Mouse (Mus musculus) neural tube, embryonic 12.5 days (tissue): ENCODE measurements around the gene Zkscan16. TPM values are rescaled to one million over a fixed set of nuclear protein-coding genes. Genes with fewer than 3 reads are reported as not detected.

Experiments used
- ATAC-seq: fragments of 200-750 bp; cut with Nextera tagmentation; 2 replicates; pipeline ENCODE4 v1.8.0; 2017; ENCODE audit warnings: low read depth, mild to moderate bottlenecking, moderate TSS enrichment, moderate library complexity; ENCODE audit not compliant: low FRiP score
- H3K27ac ChIP-seq: fragments of 300-500 bp; sonication (generic); 2 replicates; pipeline ENCODE4 v1.5.1; 2016
- H3K27me3 ChIP-seq: fragments of 300-500 bp; sonication (generic); replicated peaks from 2 replicates; pipeline ENCODE4 v1.6.1; 2016; ENCODE audit warnings: mild to moderate bottlenecking
- H3K36me3 ChIP-seq: fragments of 300-500 bp; sonication (generic); 2 replicates; pipeline ENCODE4 v1.6.1; 2016; ENCODE audit warnings: mild to moderate bottlenecking
- H3K4me1 ChIP-seq: fragments of 300-500 bp; sonication (generic); 2 replicates; pipeline ENCODE4 v1.6.1; 2016
- H3K4me2 ChIP-seq: fragments of 300-500 bp; sonication (generic); replicated peaks from 2 replicates; pipeline ENCODE4 v1.6.1; 2016; ENCODE audit warnings: mild to moderate bottlenecking
- H3K4me3 ChIP-seq: fragments of 300-500 bp; sonication (generic); 2 replicates; pipeline ENCODE4 v1.5.1; 2016
- H3K9ac ChIP-seq: fragments of 300-500 bp; sonication (generic); 2 replicates; pipeline ENCODE4 v1.6.1; 2016; ENCODE audit warnings: mild to moderate bottlenecking
- H3K9me3 ChIP-seq: fragments of 300-500 bp; sonication (generic); 2 replicates; pipeline ENCODE4 v1.6.1; 2016; ENCODE audit warnings: mild to moderate bottlenecking
- WGBS: fragments of 180-500 bp; shearing (Covaris S2); methylation state at CpG from one replicate; pipeline ENCODE4 v1.1.7; 2016; 5-methylcytosine and 5-hydroxymethylcytosine counted together
- polyA plus RNA-seq: library from polyadenylated mRNA; unstranded; fragments of >200 nt; fragmentation: Nextera tagmentation; extraction: Ambion mirVana; gene quantifications from 2 replicates; pipeline ENCODE4 v1.2.1, GENCODE M21; 2016

Zkscan16 gene
- polyA plus RNA-seq, 1 experiment from 2014 or later, result 1.2 TPM

DNA sequence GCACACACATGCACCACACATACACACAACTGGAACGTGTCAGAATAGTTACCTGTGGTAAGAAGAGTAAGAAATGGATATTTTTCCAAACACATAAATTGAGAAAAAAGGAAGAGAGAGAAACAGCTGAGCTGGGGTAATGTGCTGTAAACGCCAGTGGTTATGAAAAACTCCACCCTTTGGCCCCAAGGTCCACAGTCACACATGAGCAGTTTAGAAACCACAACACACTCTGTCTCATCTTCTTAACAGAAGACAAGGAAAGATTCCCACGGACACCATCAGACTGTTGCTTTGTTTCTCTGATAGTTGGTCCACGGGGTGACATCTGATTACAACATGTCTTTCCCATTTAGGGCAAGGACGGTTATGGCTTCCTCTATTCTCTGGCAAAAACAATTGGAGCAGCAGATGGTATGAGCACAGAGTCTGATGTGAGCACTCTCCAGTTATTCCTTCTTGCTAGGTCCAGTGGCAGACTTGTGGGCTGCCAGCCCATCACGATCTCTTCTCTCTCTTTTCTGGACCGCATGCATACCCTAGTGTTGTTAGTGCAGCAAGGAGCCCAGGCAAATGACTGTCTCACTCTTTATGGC lies 46.0 kb downstream of the Zkscan16 start:
- H3K4me1 ChIP-seq, result no peaks in the 10 kb centered on the region
- H3K36me3 ChIP-seq, result no peaks in the 10 kb centered on the region
- no peak overlapping the region for H3K4me3 ChIP-seq
- H3K27me3 ChIP-seq, result no peaks in the 10 kb centered on the region
- H3K27ac ChIP-seq, result no peak overlapping the region
- H3K4me2 ChIP-seq, result no peak overlapping the region
- no peak overlapping the region for H3K9ac ChIP-seq
- 82% methylated on average over 7 of the region's 7 CpGs for WGBS
- H3K9me3 ChIP-seq, result no peaks in the 10 kb centered on the region
- ATAC-seq, result no peak

DNA sequence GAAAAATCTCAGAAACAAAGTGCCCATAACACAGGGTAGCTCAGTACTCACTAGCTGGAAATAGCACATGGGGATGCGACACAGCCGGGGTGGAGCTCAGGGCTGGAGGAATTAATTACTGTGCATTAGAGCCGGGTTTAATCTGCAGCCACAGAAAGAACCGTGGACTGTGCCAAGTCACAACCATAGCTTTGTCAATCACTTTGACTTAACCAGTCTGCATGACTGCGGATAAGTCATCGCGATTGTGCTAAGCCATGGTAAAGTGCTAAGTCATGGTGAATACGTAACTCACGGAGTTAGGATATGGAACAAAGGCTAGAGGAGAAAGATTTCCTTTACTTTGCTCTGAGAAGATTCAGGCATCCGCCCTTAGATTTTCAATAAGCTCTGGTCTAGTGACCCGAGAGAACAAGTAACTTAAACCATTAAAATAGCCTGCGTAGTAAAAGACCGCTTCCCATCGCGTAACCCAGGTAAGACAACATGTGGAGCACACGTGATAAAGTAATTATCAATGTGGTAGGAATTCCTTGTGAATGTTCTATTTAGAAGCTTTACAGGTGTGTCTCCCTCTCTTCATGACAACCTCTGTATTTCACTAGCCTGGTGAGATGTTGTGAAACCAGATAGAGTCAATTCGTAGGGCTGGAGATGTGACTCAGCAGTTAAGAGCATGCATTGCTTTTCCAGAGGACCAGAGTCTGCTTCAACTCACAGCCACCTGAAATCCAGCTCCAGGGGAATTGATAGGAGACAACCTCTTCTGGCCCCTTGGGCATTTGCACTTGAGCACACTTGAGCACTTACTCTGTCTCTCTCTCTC lies 47.4 kb downstream of the Zkscan16 start:
- WGBS, result 88% methylated on average over 17 of the region's 17 CpGs
- Histone ChIP-seq H3K4me1 (no peaks in the 10 kb centered on the region), H3K9me3 (no peaks in the 10 kb centered on the region), H3K36me3 (no peaks in the 10 kb centered on the region), H3K27ac (no peak overlapping the region), H3K9ac (no peak overlapping the region), H3K4me3 (no peak overlapping the region), H3K27me3 (no peaks in the 10 kb centered on the region), H3K4me2 (no peak overlapping the region)
- ATAC-seq, result no peak

DNA sequence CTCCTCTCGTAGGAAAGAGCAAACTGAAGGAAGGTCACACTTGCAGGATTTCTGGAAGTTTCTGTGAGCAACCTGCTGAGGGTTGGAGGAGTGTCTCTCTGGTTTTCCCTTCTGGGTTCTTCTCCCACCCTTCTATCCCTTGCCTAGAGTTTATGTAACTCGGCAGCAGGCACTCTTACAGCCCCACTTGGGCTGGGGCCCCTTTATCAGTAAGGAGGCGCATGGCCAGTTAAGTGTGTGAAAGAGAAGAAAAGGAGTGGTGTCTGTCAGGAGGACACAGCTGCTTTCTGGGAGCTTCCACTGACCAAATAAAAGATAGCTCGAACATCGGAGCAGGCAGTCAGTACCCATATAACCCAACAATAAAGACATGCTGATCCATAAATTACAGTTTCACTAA lies 48.8 kb downstream of the Zkscan16 start:
- Histone ChIP-seq H3K9me3 (no peaks in the 10 kb centered on the region), H3K27ac (no peak overlapping the region), H3K27me3 (no peaks in the 10 kb centered on the region), H3K4me1 (no peaks in the 10 kb centered on the region), H3K4me3 (no peak overlapping the region), H3K36me3 (no peaks in the 10 kb centered on the region), H3K4me2 (no peak overlapping the region), H3K9ac (no peak overlapping the region)
- WGBS, result 72% methylated on average over 5 of the region's 5 CpGs
- ATAC-seq, result no peak

DNA sequence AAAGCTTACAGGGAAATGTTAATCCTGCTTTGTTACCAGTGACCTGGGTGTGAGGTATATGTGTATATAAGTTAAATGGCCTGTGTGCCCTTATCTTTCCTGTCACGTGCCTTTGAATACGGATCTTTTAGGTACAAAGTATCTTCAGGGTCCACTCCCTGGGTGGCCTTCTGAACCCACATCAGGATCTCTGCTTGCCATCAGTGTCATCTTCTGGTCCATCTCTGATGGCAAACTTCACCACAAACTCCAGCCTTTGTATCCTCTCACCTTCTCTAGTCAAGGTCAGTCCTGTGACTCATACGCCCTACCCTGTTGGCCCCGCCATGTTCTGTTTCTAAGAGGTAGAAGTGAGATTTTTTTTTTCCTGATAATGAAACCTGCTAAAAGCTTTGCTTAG lies 51.3 kb downstream of the Zkscan16 start, which contains the start of gene Dnajc25:
Gene Dnajc25 (plus strand): TSS at position 301 of the 400 bp plus-strand sequence.
- 95% methylated on average over 4 of the region's 4 CpGs for WGBS
- H3K27me3 ChIP-seq, result no peaks in the 10 kb centered on the region
- H3K9me3 ChIP-seq, result no peaks in the 10 kb centered on the region
- no peaks in the 10 kb centered on the region for H3K4me1 ChIP-seq
- no peak within 1 kb of the TSS for H3K4me2 ChIP-seq
- no peaks in the 10 kb centered on the region for H3K36me3 ChIP-seq
- ATAC-seq, result no peak
- no peak within 1 kb of the TSS for H3K9ac ChIP-seq
- H3K4me3 ChIP-seq, result no peak within 1 kb of the TSS
- H3K27ac ChIP-seq, result no peak within 1 kb of the TSS

DNA sequence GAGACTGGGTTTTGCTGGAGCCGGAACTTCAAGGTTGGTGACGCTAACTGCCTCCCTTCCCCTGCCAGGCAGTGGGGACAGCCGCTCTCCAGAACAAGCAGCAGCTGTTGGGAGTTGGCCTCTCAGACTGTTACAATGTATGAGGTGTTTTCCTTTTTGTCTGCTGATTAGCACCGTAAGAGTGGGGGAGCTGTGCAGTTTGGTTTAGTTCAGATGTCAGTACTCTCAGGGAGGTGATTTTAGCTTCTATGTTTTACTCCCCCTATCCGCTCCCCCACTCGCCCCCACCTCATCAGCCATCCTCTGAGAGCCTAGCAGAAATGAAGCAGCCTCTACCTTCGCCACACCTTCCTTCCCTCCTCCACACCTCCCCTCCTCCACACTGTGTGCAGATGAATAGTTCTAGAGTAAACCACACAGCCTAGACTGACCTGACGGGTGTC lies 51.8 kb downstream of the Zkscan16 start:
- Histone ChIP-seq H3K27me3 (no peaks in the 10 kb centered on the region), H3K9ac (no peak overlapping the region), H3K27ac (no peak overlapping the region), H3K36me3 (no peaks in the 10 kb centered on the region), H3K4me1 (no peaks in the 10 kb centered on the region), H3K9me3 (no peaks in the 10 kb centered on the region), H3K4me3 (no peak overlapping the region), H3K4me2 (no peak overlapping the region)
- 83% methylated on average over 8 of the region's 8 CpGs for WGBS
- ATAC-seq, result no peak

DNA sequence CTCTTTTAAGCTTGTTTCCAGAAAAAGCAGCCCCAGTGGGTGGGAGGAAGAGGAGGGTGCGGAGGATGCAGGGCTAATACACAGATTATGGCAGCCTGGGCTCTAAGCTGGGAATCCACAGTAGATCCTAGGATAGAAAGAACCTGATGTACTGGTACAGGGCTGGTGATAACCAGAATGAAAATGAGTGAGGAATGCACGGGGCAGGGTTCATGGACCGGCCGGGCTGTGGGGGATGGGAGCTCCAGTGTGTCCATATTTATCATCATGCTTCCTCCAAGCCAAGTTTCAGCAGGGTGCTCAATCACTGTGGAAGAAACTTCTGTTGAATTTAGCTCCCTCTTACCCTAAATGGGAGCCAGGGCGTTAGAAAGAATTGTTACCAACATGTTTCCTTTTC lies 53.7 kb downstream of the Zkscan16 start:
- Histone ChIP-seq H3K9ac (no peak overlapping the region), H3K9me3 (no peaks in the 10 kb centered on the region)
- 80% methylated on average over 5 of the region's 5 CpGs for WGBS

DNA sequence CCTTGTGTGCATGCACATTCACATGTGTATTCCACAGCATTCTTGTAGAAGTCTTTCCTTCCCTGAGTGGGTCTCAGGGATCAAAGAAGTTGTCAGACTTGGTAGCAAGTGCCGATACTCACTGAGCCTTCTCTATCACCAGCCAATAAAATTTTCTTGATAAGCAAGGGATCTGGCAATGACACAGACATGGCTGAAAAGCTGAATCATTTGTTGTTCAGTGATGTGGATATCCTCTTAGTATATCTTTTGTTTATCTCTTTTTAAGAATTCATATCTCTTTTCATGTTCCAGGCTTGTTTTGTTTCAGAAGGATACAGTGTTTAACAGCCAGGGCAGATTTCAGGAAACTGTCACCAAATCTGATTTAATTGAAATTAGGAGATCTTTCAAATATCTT lies 55.3 kb downstream of the Zkscan16 start:
- ATAC-seq, result no peak
- peaks cover 5% of the 10 kb centered on the region for H3K4me1 ChIP-seq
- no peak overlapping the region for H3K4me3 ChIP-seq
- H3K27me3 ChIP-seq, result no peaks in the 10 kb centered on the region
- no peaks in the 10 kb centered on the region for H3K36me3 ChIP-seq
- no peak overlapping the region for H3K9ac ChIP-seq
- 86% methylated on average over 1 of the region's 1 CpGs for WGBS
- H3K4me2 ChIP-seq, result no peak overlapping the region
- no peak overlapping the region for H3K27ac ChIP-seq
- no peaks in the 10 kb centered on the region for H3K9me3 ChIP-seq

More for the DNA sequence above, 53.7 kb downstream of the Zkscan16 start:
- Histone ChIP-seq H3K4me1 (no peaks in the 10 kb centered on the region), H3K27me3 (no peaks in the 10 kb centered on the region), H3K4me2 (no peak overlapping the region), H3K4me3 (no peak overlapping the region), H3K27ac (no peak overlapping the region), H3K36me3 (no peaks in the 10 kb centered on the region)
- no peak for ATAC-seq

DNA sequence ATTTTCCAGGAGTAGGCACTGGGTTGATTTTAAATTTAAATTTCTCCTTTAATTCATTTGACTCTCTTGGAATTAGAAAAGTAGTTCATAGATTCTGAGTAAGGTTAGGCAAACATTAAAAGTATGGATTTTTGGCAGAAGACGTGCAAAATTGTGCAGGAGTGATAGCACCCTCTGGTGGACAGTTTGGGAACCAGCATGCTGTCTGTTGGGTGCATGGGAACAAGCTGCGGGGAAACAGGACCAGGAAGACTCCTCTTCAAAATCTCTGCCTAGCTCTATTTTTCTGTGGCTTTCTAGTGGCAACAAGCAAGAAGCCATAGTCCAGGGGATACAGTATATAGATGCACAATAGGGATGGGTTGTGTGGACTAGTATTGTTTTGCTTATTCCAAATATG lies 56.3 kb downstream of the Zkscan16 start:
- Histone ChIP-seq H3K4me1 (peaks cover 15% of the 10 kb centered on the region), H3K4me2 (no peak overlapping the region), H3K9me3 (no peaks in the 10 kb centered on the region), H3K27ac (no peak overlapping the region), H3K9ac (no peak overlapping the region), H3K4me3 (no peak overlapping the region), H3K36me3 (no peaks in the 10 kb centered on the region), H3K27me3 (no peaks in the 10 kb centered on the region)
- 19% methylated on average over 2 of the region's 2 CpGs for WGBS
- no peak for ATAC-seq

DNA sequence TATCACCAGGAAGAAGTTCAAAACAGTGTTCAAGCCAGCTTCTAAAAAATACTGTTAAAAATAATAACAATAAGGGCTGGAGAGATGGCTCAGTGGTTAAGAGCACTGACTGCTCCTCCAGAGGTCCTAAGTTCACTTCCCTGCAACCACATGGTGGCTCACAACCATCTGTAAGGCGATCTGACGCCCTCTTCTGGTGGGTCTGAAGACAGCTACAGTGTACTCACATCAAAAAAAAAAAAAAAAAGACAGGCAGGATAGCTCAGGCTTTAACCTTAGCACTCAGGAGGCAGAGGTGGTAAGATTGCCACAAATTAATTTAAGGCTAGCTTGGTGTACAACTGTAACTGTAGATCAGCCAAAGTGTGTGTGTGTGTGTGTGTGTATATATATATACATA lies 57.2 kb downstream of the Zkscan16 start:
- H3K27ac ChIP-seq, result no peak overlapping the region
- H3K27me3 ChIP-seq, result no peaks in the 10 kb centered on the region
- no peak overlapping the region for H3K4me3 ChIP-seq
- no peak overlapping the region for H3K9ac ChIP-seq
- 3% methylated on average over 2 of the region's 2 CpGs for WGBS
- peaks cover 22% of the 10 kb centered on the region for H3K4me1 ChIP-seq
- H3K9me3 ChIP-seq, result no peaks in the 10 kb centered on the region
- ATAC-seq, result no peak
- no peaks in the 10 kb centered on the region for H3K36me3 ChIP-seq
- no peak overlapping the region for H3K4me2 ChIP-seq

DNA sequence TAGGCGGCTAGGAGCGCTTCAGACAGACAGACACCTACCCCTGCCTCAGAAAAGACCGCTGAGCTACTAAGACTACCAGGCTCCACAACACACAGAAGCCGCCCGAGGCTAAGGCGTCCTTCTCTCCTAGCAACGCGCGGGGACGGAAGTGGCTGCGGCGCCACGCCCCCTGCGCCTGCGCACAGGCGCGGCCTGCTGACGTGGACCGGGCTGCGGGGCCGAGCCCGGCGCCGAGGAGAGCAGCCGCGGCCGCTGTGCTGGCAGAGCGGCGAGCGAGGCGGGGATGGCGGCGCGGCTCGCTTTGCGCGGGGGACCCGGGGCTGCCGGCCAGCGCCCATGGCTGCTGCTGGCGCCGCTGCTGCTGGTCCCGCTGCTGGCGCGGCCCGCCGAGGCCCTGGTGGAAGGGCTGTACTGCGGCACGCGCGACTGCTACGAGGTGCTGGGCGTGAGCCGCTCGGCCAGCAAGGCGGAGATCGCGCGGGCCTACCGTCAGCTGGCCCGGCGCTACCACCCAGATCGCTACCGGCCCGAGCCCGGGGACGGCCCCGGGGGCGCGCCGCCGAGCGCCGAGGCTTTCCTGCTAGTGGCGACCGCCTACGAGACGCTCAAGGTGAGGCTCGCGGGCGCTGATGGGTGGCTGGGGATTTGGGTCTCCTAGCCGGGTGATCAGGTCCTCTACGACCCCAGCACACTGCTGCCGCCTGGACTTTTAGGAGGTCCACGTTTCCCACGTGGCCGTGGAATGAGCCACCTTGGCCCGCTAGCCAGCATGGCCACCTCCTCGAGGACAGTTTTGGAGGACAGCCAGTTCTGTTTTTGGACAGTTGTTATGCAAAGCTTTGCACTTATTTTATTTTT lies 59.7 kb downstream of the Zkscan16 start, which contains the start of gene Gm20503:
Gene Gm20503 (plus strand): TSS at position 263 of the 858 bp plus-strand sequence.
- under 1% methylated on average over 80 of the region's 89 CpGs for WGBS
- H3K9me3 ChIP-seq, result no peaks in the 10 kb centered on the region
- peaks cover 30% of the 10 kb centered on the region for H3K4me1 ChIP-seq
- peak within 1 kb of the TSS; percentile 95 for H3K9ac ChIP-seq
- H3K27ac ChIP-seq, result peak within 1 kb of the TSS; percentile 60; the same call in 1 of the 2 replicates
- H3K36me3 ChIP-seq, result no peaks in the 10 kb centered on the region
- ATAC-seq, result peak; percentile 99
- H3K27me3 ChIP-seq, result no peaks in the 10 kb centered on the region
- H3K4me3 ChIP-seq, result peak within 1 kb of the TSS; percentile 93
- peak within 1 kb of the TSS; percentile 70 for H3K4me2 ChIP-seq

DNA sequence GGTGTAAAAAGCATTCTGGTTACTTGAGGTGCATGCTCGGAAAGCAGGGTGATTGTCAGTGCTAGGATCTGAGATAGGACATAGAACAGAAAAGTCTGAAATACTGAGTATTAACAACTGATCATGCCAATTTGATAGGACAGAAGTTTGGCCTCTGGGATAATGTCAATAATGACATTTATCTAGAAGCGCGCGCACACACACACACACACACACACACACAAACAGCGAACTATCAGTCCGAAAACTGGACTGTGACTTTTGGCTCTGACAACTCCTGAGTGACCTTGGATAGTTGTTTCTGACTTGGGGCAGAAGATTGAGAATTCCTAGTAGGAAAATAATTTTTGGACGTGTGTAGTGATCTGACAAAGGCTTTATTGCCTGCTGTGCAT lies 60.4 kb downstream of the Zkscan16 start:
- H3K9ac ChIP-seq, result peak overlapping the region; percentile 95
- H3K4me1 ChIP-seq, result peaks cover 30% of the 10 kb centered on the region
- no peaks in the 10 kb centered on the region for H3K9me3 ChIP-seq
- H3K4me3 ChIP-seq, result peak overlapping the region; percentile 93
- peak overlapping the region; percentile 70 for H3K4me2 ChIP-seq
- 38% methylated on average over 7 of the region's 7 CpGs for WGBS
- ATAC-seq, result no peak
- H3K27me3 ChIP-seq, result no peaks in the 10 kb centered on the region
- no peak overlapping the region for H3K27ac ChIP-seq
- H3K36me3 ChIP-seq, result no peaks in the 10 kb centered on the region

DNA sequence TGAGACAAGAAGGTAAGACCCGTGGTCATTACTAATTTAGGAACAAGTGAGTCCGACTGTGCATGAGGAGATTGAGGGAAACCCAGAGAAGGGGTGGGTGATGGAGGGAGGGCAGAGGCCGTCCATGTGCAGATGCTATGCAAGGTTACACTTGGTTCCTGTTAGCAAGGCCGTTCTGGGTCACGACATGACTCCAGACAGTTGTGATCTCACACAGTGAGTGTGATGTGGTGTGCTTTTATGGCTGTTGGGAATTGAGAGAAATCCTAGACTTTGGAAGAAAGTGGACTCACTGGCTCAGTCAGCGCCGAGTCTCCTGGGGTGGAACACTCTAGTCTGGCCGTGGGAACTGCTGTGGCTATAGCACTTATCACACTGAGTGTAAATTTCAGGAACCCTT lies 62.8 kb downstream of the Zkscan16 start:
- Histone ChIP-seq H3K27ac (no peak overlapping the region), H3K4me3 (no peak overlapping the region), H3K27me3 (no peaks in the 10 kb centered on the region), H3K4me1 (peaks cover 30% of the 10 kb centered on the region), H3K4me2 (no peak overlapping the region), H3K9me3 (no peaks in the 10 kb centered on the region), H3K36me3 (no peaks in the 10 kb centered on the region), H3K9ac (no peak overlapping the region)
- no peak for ATAC-seq
- 60% methylated on average over 8 of the region's 8 CpGs for WGBS
